Mouse (Mus musculus): Measurements from ENCODE around the gene Umod.

- no peak for TF ChIP-seq CTCF (IDR thresholded peaks at IDR 0.05; ENCODE audit: borderline replicate concordance, extremely low read depth, insufficient read depth, insufficient read length)
- TF ChIP-seq POLR2A (IDR thresholded peaks at IDR 0.05; ENCODE audit: borderline replicate concordance, extremely low read depth, insufficient read depth, insufficient read length, poor library complexity, severe bottlenecking): no peak
Observed at GRCm38 (mm10) chr7:119420730-119421129, 58.4 kb downstream of the Umod start.
